Mouse (Mus musculus) myocyte (in vitro differentiated cells): ENCODE results near the gene Gbx1.

Source experiments
- E2F4 ChIP-seq: IDR thresholded peaks from one replicate; pipeline ENCODE4 v1.6.1; 2011; ENCODE audit warnings: mild to moderate bottlenecking, control low read depth, moderate library complexity; ENCODE audit not compliant: insufficient read depth
- MYOG ChIP-seq, 3 experiments: IDR thresholded peaks; one replicate each; pipeline ENCODE4 v1.6.1; 2011; ENCODE audit warnings: control low read depth in 2 of 3, low read depth in 2 of 3, mild to moderate bottlenecking in 2 of 3; ENCODE audit not compliant: insufficient read length in 2 of 3, control insufficient read depth in 1 of 3, insufficient read depth in 1 of 3
- POLR2A ChIP-seq: IDR thresholded peaks from one replicate; pipeline ENCODE4 v1.6.1; 2011; ENCODE audit warnings: low read depth, mild to moderate bottlenecking, control low read depth, moderate library complexity; ENCODE audit not compliant: insufficient read length
- POLR2AphosphoS2 ChIP-seq: IDR thresholded peaks from one replicate; pipeline ENCODE4 v1.6.1; 2011; ENCODE audit warnings: low read depth, control low read depth; ENCODE audit not compliant: insufficient read length
- REST ChIP-seq: IDR thresholded peaks from one replicate; pipeline ENCODE4 v1.6.1; 2011; ENCODE audit warnings: mild to moderate bottlenecking, control low read depth, moderate library complexity; ENCODE audit not compliant: insufficient read depth, insufficient read length
- TCF12 ChIP-seq: IDR thresholded peaks from one replicate; pipeline ENCODE4 v1.6.1; 2011; ENCODE audit warnings: mild to moderate bottlenecking, control low read depth; ENCODE audit not compliant: poor library complexity, insufficient read depth, severe bottlenecking
- USF1 ChIP-seq: IDR thresholded peaks from one replicate; pipeline ENCODE4 v1.6.1; 2011; ENCODE audit warnings: low read depth, mild to moderate bottlenecking, control low read depth, moderate library complexity

DNA sequence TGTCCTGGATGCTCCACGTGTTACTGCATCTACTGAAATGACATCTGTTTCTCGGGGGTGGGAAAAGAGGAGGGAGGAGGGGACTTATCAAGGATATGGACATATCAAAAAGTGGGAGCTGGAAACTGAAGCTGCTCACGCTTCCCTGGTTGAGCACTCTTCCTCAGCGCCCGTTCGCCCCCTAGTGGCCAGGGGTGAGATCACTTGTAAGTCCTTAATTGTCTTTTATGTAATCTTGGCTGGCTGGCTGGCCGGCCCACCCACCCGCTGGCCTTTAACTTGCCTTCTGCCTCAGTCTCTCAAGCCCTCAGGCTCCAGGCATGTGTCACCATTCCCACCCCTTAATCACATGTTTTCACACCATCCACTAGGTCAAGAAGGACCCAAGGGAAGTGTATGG, 40.9 kb downstream of the Gbx1 start:
- no peak for TF ChIP-seq POLR2A
- TF ChIP-seq MYOG (IDR thresholded peaks at IDR 0.05; ENCODE audit: control insufficient read depth in 1 of 3, insufficient read depth in 1 of 3, insufficient read length in 2 of 3, low read depth in 2 of 3) = no peak
- TF ChIP-seq POLR2AphosphoS2 = no peak
- TF ChIP-seq USF1 = no peak
- no peak for TF ChIP-seq E2F4
- TF ChIP-seq REST = no peak
- no peak for TF ChIP-seq TCF12
